Mouse (Mus musculus): Measurements from ENCODE around the gene Sult1a1.
A peak's percentile ranks its signal among the peaks of the same experiment; 100 is the strongest.

DNA sequence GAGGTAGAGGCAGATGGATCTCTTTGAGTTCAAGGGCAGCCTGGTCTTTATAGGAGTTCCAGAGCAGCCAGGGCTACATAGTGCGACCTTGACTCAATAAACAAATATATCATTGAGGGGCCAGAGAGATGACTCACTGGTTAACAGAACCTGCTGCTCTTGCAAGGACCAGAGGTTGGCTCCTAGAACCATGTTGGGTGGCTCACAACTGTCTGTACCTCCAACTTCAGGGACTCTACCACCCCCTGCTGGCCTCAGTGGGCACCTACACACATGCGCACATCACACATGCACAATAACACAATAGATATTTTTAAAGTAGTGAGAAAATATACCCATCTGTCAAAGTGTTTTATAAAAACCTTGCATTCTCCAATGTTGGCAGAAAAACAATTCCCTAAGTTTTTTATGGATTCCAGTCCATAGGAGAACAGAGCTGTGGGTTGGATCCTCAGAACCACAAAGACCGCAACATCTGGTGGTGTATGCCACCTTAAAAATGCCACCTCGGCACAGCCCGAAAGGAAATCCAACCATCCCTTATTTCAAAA, 42.6 kb upstream of the Sult1a1 start:
- no peak for TF ChIP-seq POLR2A (IDR thresholded peaks at IDR 0.05; ENCODE audit: borderline replicate concordance, extremely low read depth, insufficient read depth, insufficient read length, poor library complexity, severe bottlenecking)
- peak; percentile 15; the same call in 1 of the 2 replicates for TF ChIP-seq CTCF (IDR thresholded peaks at IDR 0.05; ENCODE audit: borderline replicate concordance, extremely low read depth, insufficient read depth, insufficient read length)
